Mouse (Mus musculus) embryo, embryonic 11.5 days (tissue): ENCODE results near the gene Yipf7.

Experiments used
- DNase-seq: peaks from one replicate; pipeline ENCODE4 v3.0.0-alpha.2; 2012; ENCODE audit warnings: low read depth, low spot score

Yipf7 gene

GRCm38 (mm10) chr5:69542489-69542888 is at the start of gene Yipf7:
TSS of gene Yipf7 (minus strand) at chr5:69542648.
- DNase-seq, result no peak

DNA sequence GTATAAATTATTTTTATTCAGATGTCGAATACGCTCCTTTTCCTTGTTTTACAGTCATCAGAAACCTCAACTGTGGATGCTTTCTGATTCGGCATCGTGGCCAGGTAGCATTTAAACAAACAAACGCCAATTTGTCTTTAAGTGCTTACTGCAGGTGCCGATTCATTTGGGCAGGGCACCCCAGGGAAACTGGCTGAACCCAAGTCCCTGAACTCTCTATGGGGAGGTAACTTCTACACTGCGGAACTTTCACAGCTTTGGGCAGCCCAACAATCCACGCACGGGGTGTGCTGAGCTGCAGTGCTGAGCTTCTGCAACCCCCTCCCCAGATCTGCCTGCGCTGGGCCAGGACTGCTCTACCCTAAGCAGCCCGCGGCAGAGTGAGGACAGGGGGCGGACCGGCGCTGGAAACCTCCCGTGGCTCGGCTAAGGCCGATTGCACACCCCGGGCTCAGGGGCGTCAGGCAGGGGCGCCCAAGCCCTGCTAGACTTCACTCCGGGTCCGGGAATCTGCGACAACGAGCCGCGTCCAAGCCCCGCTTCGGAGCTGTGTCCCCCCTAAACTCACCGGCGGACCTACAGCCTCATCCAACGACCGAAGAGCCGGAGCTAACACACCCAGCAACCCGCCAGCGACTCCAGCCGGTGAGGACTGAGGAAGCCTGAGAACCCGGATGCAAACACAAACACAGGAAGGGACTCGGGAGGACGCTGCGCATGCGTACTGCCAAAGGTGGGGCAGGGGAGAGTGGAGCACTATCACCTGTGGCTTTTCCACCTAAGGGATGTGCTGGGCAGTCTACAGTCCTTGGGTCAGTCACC is 49.4 kb upstream of the Yipf7 start, which contains the start of gene Gnpda2:
TSS of gene Gnpda2 (minus strand) at position 701 of the 822 bp plus-strand sequence.
- DNase-seq, result peak; percentile 73

GRCm38 (mm10) chr5:69557404-69557935 is 15.0 kb upstream of the Yipf7 start:
- DNase-seq, result peak; percentile 16

- peak; percentile 88 for DNase-seq
Measured at GRCm38 (mm10) chr5:69556628-69557403, 14.4 kb upstream of the Yipf7 start, which contains the start of gene Guf1. TSS of gene Guf1 (plus strand) at chr5:69556923.

GRCm38 (mm10) chr5:69541680-69542079 is 768 bp downstream of the Yipf7 start:
- DNase-seq, result no peak

DNA sequence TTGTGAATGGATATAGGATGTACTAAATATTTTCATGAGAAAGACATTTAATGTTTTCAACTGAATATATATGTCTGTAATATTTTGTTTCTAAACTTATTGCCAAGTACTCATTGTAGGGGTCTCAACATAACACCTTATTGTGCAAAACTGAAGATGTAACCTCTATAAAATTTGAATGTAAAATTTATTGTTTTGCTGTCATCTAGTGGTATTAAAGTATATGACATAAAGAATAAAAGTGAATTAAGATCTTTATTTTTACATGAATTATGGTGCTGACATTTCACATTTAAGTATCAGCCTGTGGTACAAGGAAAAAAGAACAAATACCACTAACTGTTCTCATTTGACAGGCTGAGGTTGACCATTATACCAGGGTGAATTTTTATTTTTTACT is 18.5 kb downstream of the Yipf7 start:
- DNase-seq, result no peak

DNA sequence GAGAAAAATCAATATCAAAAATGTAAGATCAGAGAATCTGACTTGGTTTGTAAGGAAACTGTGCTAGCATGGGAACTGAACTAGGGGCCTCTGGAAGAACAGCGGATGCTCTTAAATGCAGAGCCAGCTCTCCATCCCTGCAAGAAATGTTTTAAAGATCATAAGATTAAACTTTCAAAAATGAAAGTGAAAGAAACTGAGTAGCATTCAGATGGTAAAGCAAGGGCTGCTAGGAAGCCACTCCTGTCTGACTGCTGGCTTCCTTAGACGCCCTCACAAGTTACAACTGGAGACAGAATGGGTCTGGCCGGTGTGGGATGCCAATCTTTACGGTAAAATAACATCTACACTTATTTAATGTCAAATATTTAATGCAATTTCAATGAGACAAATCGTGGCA is 20.4 kb downstream of the Yipf7 start:
- DNase-seq, result no peak

GRCm38 (mm10) chr5:69520661-69521278 is 21.7 kb downstream of the Yipf7 start:
- peak; percentile 31 for DNase-seq

DNA sequence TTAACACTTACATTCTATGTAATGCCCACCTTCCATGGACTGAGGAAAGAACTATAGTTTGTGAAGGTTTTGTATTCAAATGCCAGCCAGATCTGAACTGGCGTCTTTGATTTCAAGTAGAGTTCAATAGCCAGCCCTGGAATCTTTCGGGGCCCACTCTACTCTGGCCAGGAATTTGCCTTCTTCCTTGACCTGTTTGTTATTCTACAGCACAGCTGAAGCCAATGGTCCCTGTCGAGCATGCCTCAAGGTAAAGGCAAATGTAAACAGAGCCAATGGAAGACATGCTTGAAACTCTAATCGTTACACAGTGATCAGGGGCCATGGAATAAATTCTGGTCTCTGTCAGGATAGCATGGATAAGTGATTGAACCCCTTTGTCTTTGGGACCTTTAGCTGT is 30.2 kb downstream of the Yipf7 start:
- DNase-seq, result no peak

DNA sequence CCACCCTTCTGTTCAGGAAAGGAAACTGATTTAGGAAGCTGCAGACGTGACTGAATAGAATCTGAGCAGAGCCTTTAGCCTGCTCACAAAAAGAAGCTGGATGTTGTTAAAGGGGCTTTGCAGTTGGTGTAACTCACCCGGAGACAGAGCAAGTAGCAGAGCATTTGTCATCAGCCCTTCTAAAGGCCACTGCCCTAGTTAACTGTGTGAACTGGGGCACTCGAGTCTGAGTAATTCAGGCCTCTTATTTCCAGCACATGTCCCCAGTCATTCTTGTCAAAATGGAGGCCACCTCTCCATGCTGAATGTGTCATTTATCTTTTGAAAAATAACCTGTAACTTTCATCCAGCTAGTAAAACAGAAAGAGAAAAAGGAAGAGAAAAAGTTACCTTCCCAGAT is 30.8 kb downstream of the Yipf7 start:
- DNase-seq, result no peak

GRCm38 (mm10) chr5:69507045-69507444 is 35.4 kb downstream of the Yipf7 start:
- no peak for DNase-seq

DNA sequence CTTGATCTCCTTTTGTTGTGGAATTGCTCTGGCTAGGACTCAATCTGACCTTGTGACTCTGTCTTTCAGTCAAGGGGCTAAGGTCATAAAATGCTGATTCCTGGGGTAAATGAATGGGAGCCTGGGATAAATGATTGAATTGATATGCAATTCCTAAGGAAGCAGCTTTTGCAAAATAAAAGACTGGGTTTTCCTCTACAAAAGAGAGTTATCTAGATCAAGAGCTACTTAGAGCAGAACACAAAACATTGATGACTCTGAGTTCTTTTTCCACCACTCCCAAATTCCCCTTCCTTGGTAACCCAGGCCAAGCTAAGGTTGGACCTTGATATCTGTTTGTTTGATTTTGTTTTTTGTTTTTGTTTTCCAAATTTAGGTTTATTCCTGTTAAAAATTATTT is 53.4 kb downstream of the Yipf7 start:
- no peak for DNase-seq

DNA sequence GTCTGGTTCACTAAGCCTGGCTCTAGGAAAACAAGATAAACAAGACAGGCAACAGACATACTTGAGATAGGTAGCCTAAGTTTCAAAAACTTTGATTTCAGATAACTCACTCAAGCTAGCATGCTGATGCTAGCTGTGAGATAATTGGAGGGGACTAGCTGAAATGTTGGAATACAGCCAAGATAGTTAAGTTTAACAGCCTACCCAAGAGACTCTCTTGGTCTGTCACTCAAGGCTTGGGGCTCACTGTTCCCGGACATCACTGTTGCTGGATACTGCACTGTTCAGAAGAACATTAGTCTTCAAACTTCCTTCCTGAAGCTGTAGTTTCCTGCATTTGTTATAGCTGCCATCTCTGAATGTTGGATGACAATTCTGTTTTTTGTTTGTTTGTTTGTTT is 74.9 kb downstream of the Yipf7 start:
- DNase-seq, result no peak
